Mouse (Mus musculus) 3T3-L1 (cell line): Measurements from ENCODE around the gene Esp22.

Source experiments
- DNase-seq: peaks from one replicate; pipeline ENCODE4 v3.0.0-alpha.2; 2015; ENCODE audit warnings: low read depth, low spot score

Esp22 gene

GRCm38 (mm10) chr17:39095034-39095433, at the start of gene Esp22:
Gene Esp22 (plus strand): TSS chr17:39095334.
- DNase-seq = no peak

- no peak for DNase-seq
Observed at GRCm38 (mm10) chr17:39063641-39064040, 31.5 kb upstream of the Esp22 start.

- DNase-seq = no peak
Observed at GRCm38 (mm10) chr17:39076937-39077336, 18.2 kb upstream of the Esp22 start, which contains the start of gene Esp23. Gene Esp23 (minus strand): TSS chr17:39077037.

GRCm38 (mm10) chr17:39107126-39107525, 12.0 kb downstream of the Esp22 start:
- peak; percentile 54 for DNase-seq

- DNase-seq = peak; percentile 7
Observed at GRCm38 (mm10) chr17:39129156-39129555, 34.0 kb downstream of the Esp22 start.
